Mouse (Mus musculus): ENCODE measurements around the gene Stab1.

GRCm38 (mm10) chr14:31184195-31184594, 15.8 kb upstream of the Stab1 start:
- TF ChIP-seq POLR2A (IDR thresholded peaks at IDR 0.05; ENCODE audit: extremely low read depth, insufficient read depth, low read length) (no peak), CTCF (IDR thresholded peaks at IDR 0.05; ENCODE audit: extremely low read depth, insufficient read depth, low read length) (no peak)

All from cortical plate, adult 2 months (tissue).